Mouse (Mus musculus) Patski (cell line): ENCODE data around the gene Erbb2. TPM values are rescaled to one million over a fixed set of nuclear protein-coding genes. Genes with fewer than 3 reads are reported as not detected.

Experiments
- ATAC-seq: fragments of 100-300 bp; one replicate; pipeline ENCODE4 v1.8.0; 2021
- CTCF ChIA-PET: fragments of 350-600 bp; sonication (Branson Sonifier 250); formaldehyde crosslinking; loops from one replicate; lab custom pipeline; 2022; ENCODE audit warnings: inconsistent platforms; lab: Charles Lee
- POLR2A ChIA-PET: fragments of 350-600 bp; sonication (Branson Sonifier 250); formaldehyde crosslinking; loops from one replicate; lab custom pipeline; 2022; ENCODE audit warnings: antibody characterized with exemption, inconsistent platforms; lab: Charles Lee
- DNase-seq: peaks from one replicate; pipeline ENCODE4 v3.0.0-alpha.2; 2011; ENCODE audit warnings: low read depth, low spot score
- H3K27me3 ChIP-seq: fragments of 371-371 bp; one replicate; pipeline ENCODE4 v1.5.1; 2021
- CTCF ChIP-seq: fragments of 100-300 bp; IDR thresholded peaks from one replicate; pipeline ENCODE4 v1.5.1; 2021
- in situ Hi-C: fragments of 300-500 bp; cut with MboI; formaldehyde crosslinking; loops from 3 replicates; pipeline ENCODE4 v1.11.1; 2018; ENCODE audit warnings: low pct_unique_long_range_greater_than_20kb, mixed read lengths
- polyA plus RNA-seq: library from polyadenylated mRNA; unstranded; gene quantifications from one replicate; pipeline ENCODE4 v1.2.3, GENCODE M21; 2021

Erbb2 gene
- polyA plus RNA-seq, 1 experiment from 2014 or later: 33.4 TPM

DNA sequence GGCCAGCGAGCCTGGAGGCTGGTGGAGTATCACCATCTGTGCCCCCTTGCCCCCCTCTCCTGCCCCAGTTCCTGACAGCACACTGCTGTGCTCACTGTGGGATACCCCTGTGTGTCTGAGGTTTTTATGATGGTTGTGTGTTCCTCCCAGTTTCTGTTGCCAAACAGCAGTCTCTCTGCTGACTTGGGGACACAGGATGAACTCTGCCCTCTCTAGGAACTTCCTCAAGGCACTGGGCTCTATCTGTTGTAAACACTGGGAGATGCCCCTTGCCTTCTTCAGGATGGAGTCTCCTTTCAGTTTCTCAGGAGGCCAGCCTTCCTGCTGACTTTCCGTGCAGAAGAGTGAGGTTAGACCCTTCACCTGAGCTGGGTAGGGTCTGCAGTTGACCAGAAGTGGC, 1.9 kb downstream of the Erbb2 start:
- no peak for TF ChIP-seq CTCF
- no peaks in the 10 kb centered on the region for H3K27me3 ChIP-seq
- CTCF ChIA-PET: no interaction called here
- ATAC-seq (no peak), DNase-seq (no peak)
- in situ Hi-C loops: no loop called here
- POLR2A ChIA-PET: interaction anchor here (0.6 to 3.3 kb wide), 4 partner anchors 14 to 155 kb away, joined by 3 to 17 read pairs (median 4); partner anchors contain the start of gene Pgap3

DNA sequence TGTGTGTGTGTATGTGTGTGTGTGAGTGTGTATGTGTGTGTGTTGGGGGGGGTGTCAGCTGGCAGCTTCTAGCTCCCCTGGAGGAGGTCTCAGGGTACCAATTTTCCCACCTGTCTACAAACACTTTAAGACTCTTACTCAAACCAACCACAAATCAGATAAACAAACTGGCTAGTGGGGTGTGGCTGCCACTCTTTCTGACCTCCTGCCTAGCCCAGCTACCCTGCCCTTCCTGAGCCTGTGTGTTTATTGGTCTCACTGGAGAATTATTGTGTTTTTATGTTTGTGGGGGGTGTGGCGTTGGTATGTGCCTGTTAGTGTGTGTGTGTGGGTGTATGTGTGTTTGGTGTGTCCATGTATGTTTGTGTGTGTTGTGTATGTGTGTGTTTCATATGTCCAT, 4.8 kb downstream of the Erbb2 start:
- CTCF ChIA-PET: interaction anchor here (1.5 kb wide), 1 partner anchor 21 kb away, joined by 6 read pairs; the partner anchor contains the start of gene Mien1
- H3K27me3 ChIP-seq: no peaks in the 10 kb centered on the region
- ATAC-seq (no peak), DNase-seq (no peak)
- POLR2A ChIA-PET: no interaction called here
- TF ChIP-seq CTCF: no peak
- in situ Hi-C loops: no loop called here

DNA sequence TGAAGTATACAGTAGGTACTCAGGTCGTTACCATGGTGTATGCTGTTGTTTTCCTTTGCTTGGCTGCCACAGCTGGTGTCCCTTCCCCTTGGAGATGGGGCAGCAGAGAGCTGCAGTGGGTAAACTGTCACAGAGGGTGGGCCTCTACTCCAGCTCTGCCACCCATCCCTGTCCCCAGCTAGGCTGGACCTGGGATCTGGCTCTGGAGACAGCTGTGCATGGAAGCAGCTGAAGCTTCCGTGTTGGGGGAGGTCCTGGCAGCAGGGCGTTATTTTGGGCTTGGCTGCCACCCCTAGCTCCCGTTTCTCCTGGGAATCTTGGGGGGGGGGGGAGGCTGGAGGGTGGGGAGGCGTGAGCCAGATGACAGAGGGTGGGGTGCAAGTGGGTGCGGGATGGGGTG, 6.0 kb downstream of the Erbb2 start:
- TF ChIP-seq CTCF: no peak
- no peaks in the 10 kb centered on the region for H3K27me3 ChIP-seq
- in situ Hi-C loops: no loop called here
- ATAC-seq: no peak
- POLR2A ChIA-PET: no interaction called here
- CTCF ChIA-PET: interaction anchor here (1.3 to 2.8 kb wide), 2 partner anchors 20 to 76 kb away, joined by 5 to 8 read pairs; partner anchors contain the start of gene Mien1
- no peak for DNase-seq

DNA sequence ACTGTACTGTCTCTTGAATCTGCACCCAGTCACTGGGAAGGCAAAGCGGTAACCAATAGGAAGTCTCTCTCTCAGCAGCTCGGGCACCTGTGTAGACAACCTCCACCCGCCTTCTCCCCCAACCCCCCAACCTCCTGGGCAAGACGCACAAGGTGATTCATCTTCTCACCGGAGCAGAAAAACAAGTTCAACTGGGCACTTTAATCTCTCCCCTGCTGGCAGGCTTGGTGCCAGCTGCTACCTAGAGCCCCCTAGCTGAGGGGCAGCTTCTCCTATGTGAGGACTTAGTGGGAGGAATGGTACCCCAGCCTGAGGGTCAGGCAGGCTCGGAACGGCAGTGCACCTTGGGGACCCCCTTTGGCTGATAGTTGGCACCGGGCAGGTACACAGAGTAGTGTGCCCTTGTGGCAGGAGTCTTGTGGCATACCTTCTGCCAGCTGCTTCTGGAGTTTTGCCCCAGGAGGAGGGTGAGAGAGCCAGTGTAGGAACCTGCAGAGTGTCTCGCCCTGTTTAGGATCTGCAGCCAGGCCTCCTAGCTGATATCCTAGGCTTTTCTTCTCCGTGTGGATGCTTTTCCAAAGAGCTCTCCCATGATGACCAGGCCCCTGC, 6.8 kb downstream of the Erbb2 start:
- ATAC-seq: no peak

DNA sequence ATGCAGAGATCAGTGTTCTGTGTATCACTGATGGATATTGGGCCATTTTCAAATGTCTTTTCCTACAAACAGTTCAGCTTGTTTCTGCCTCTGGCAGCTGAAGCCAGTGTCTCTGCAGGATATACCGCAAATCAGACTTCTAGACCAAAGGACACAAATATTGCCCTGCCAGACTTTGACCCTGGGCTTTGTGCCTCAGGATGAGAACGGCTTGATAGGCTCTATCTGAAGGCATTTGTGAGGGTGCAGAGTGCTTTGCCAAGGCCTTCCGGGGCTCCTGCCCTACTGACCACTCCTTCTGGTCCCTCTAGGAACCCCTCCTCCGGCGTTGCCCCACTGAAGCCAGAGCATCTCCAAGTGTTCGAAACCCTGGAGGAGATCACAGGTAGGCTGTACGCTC, 14.3 kb downstream of the Erbb2 start:
- DNase-seq: no peak
- CTCF ChIA-PET: interaction anchor here (2.2 kb wide), 1 partner anchor 12 kb away, joined by 7 read pairs; the partner anchor contains the start of gene Mien1
- no peaks in the 10 kb centered on the region for H3K27me3 ChIP-seq
- ATAC-seq: no peak
- in situ Hi-C loops: no loop called here
- POLR2A ChIA-PET: no interaction called here
- no peak for TF ChIP-seq CTCF

More for the DNA sequence above, 6.8 kb downstream of the Erbb2 start:
- H3K27me3 ChIP-seq: no peaks in the 10 kb centered on the region
- ChIA-PET POLR2A (no interaction called here), CTCF (interaction anchor here (1.3 to 2.8 kb wide), 2 partner anchors 20 to 76 kb away, joined by 5 to 8 read pairs; partner anchors contain the start of gene Mien1)
- no peak for TF ChIP-seq CTCF
- DNase-seq: no peak
- in situ Hi-C loops: no loop called here

GRCm38 (mm10) chr11:98428436-98428835, 16.2 kb downstream of the Erbb2 start:
- DNase-seq (no peak), ATAC-seq (no peak)
- in situ Hi-C loops: no loop called here
- no peak for TF ChIP-seq CTCF
- POLR2A ChIA-PET: no interaction called here
- CTCF ChIA-PET: no interaction called here
- H3K27me3 ChIP-seq: no peaks in the 10 kb centered on the region

DNA sequence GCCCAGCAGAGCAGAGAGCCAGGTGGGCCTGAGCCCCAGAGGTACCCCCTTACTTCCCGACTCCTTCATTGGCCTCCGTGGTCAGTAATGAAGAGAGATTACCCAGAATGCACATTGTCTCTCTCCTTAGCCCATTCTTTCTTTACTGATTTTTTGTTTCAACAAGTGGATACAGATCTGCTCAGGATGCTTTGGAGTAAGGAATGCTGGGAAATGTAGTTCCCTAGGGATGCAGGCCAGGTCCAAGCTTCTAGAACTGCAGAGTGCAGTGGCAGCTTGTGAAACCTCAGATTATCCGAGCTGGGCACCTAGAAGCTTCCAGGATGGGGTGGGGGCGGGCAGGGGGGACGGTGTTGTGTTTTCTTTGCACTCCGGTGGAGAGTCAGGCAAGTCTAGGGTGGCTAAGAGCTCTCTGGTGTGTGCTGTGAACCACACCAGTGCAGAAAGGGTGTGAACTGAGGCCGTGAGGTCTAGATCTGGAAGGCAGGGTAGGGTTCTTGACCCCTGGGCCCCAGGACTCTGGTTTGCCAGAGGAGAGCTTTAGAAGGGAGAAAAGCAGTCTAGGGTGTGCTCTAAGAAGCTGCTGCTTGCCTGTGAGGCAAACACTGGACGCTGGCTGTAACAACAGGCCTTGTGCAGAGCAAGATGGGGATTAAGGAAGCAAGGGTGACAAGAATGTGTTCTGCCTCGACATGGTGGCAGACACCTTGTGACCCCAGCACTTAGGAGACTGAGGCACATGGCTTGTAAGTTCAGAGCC, 19.7 kb downstream of the Erbb2 start:
- H3K27me3 ChIP-seq: no peaks in the 10 kb centered on the region
- ChIA-PET POLR2A (no interaction called here), CTCF (no interaction called here)
- DNase-seq (no peak), ATAC-seq (no peak)
- in situ Hi-C loops: no loop called here
- TF ChIP-seq CTCF: no peak

DNA sequence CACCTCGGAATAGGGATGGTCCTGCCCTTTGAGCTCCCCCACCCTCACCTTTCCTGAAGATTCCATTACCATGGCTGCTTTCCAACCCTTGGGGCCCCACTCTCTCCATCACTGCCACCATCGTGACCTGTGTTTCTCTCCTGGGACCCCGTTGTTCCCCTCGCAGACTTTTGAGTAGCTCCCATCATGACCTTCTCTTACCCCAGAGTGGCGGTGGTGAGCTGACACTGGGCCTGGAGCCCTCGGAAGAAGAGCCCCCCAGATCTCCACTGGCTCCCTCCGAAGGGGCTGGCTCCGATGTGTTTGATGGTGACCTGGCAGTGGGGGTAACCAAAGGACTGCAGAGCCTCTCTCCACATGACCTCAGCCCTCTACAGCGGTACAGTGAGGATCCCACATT, 23.5 kb downstream of the Erbb2 start:
- no peak for TF ChIP-seq CTCF
- no peak for ATAC-seq
- in situ Hi-C loops: loop anchor here (5.0 kb wide), 1 partner anchor 93 kb away; no protein-coding TSS in a partner anchor
- CTCF ChIA-PET: no interaction called here
- DNase-seq: no peak
- POLR2A ChIA-PET: no interaction called here
- H3K27me3 ChIP-seq: no peaks in the 10 kb centered on the region

- DNase-seq: no peak
- ChIA-PET POLR2A (interaction anchor here (0.6 to 2.1 kb wide), 3 partner anchors 21 to 90 kb away, joined by 4 to 9 read pairs (median 6); partner anchors contain the start of genes Erbb2 and Ppp1r1b), CTCF (interaction anchor here (1.4 kb wide), 1 partner anchor 21 kb away, joined by 6 read pairs; no protein-coding TSS in a partner anchor)
- TF ChIP-seq CTCF: no peak
- in situ Hi-C loops: loop anchor here (5.0 kb wide), 1 partner anchor 95 kb away; no protein-coding TSS in a partner anchor
- ATAC-seq: no peak
- H3K27me3 ChIP-seq: no peaks in the 10 kb centered on the region
Observed at GRCm38 (mm10) chr11:98437441-98437840, 25.2 kb downstream of the Erbb2 start.

GRCm38 (mm10) chr11:98438331-98439158, 26.3 kb downstream of the Erbb2 start, which contains the start of gene Mien1:
Gene Mien1 (minus strand): TSS chr11:98438991.
- ATAC-seq: peak; percentile 82

More at GRCm38 (mm10) chr11:98438331-98439158, 26.3 kb downstream of the Erbb2 start, which contains the start of gene Mien1:
- DNase-seq: peak; percentile 63
- H3K27me3 ChIP-seq: no peaks in the 10 kb centered on the region
- CTCF ChIA-PET: interaction anchor here (0.7 to 1.8 kb wide), 10 partner anchors 10 to 96 kb away, joined by 3 to 17 read pairs (median 6); partner anchors contain the start of gene Erbb2
- POLR2A ChIA-PET: interaction anchor here (0.6 to 2.1 kb wide), 4 partner anchors 22 to 91 kb away, joined by 3 to 9 read pairs (median 5); partner anchors contain the start of genes Erbb2, Pnmt and Ppp1r1b
- in situ Hi-C loops: loop anchor here (5.0 kb wide), 1 partner anchor 96 kb away; no protein-coding TSS in a partner anchor
- TF ChIP-seq CTCF: peak; percentile 99
